Mouse (Mus musculus): Measurements from ENCODE around the gene Rhobtb1.

DNA sequence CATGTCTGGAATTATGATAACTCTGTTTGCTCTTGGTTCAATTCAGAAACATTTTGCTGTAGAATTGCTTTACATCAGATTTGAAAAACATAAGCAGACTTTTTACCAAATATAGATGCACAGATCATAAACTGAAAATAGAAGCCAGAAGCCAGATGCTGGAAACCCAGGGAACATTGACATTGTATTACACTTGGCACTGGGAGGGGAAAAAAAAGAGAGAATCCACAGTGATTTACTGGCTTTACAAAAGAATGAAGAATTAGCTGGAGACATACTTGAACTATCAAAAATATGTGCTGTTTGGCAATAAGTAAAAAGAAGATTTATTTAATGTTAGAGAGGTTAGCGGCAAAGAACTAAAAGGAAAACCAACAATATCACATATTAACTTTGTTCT, 44.4 kb upstream of the Rhobtb1 start:
- TF ChIP-seq POLR2A (IDR thresholded peaks at IDR 0.05; ENCODE audit: control insufficient read depth, low read depth, low read length): no peak
- TF ChIP-seq CTCF (IDR thresholded peaks at IDR 0.05; ENCODE audit: control insufficient read depth, insufficient read depth, insufficient replicate concordance, low read depth, low read length): no peak

All from testis, adult 2 months (tissue).